Mouse (Mus musculus) retina, embryonic 14.5 days (tissue): Measurements from ENCODE around the gene Chst10.

Source experiments
- DNase-seq: peaks from one replicate; pipeline ENCODE4 v3.0.0-alpha.2; 2015; ENCODE audit warnings: low spot score

The Chst10 gene

DNA sequence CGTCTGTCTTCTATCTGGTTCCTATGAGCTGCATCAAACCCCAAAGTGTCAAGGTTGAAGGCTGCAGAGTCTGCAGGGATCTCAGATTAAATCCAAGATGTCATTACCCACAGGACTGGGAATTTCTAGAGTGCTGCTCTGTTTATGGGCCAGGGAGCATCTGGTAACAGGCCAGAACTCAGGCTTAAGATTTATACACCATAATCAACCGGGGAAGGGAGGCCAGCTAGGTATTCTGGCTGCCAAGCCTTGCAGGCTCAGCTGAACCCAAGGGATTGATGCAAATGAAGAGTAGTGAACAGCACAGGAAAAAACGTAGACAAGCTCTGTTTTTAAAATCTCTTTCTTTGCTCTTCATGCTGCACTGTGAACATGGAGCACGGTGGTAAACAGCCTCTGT, 81.7 kb downstream of the Chst10 start:
- no peak for DNase-seq
